Mouse (Mus musculus) mouse embryonic stem cell (cell line): Measurements from ENCODE around the gene Ube2g1.
"Not testable (repeated sequence)": the region's sequence is repeated elsewhere in the genome, so short reads cannot be mapped to it uniquely, and the experiment has no call there.

Experiments used
- in situ Hi-C, 2 experiments: fragments of 300-500 bp; cut with MboI; formaldehyde crosslinking; loops; 1 replicate in 1 of 2; 3 replicates in 1 of 2; pipeline ENCODE4 v1.14.3; 2019 to 2020; ENCODE audit warnings: low sequenced_read_pairs in 2 of 2, low pct_unique_long_range_greater_than_20kb in 1 of 2, mixed read lengths in 1 of 2; ENCODE audit not compliant: unreplicated experiment in 1 of 2

The Ube2g1 gene

DNA sequence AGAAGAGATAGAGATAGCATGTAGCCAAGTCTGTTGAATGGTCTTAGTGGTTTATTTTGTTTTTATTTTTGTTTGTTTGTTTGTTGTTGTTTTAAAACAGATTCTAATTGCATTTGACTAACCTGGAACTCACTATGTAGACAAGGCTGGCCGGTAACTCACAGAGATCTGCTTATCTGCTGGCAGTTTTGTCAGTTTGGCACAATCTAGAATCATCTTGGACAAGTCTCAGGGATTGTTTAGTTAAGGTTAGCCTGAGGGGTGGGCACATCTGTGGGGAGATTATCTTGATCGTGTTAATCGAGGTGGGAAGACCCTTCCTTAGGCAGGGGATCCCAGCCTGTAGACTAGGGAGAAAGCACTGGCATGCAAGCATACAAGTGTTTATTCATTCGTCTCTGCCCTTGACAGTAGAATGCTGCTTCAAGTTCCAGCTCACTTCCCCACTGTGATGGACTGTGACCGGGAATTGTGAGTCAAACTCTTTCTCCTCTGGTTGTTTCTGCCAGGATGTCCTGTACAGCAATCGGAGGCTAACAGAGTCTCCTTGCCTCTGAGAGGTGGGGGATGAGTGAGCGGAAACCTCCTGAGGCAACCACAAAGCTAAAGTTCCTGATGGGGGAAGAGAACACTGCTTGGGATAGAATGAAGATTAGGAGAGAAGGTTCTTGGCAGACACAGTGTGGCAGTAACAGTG is 19.4 kb upstream of the Ube2g1 start:
- in situ Hi-C loops, result no loop called here

- in situ Hi-C loops, result no loop called here
These were observed 11.9 kb upstream of the Ube2g1 start for GRCm38 (mm10) chr11:72595010-72595737.

GRCm38 (mm10) chr11:72597780-72598179 is 9.3 kb upstream of the Ube2g1 start:
- in situ Hi-C loops, result no loop called here

DNA sequence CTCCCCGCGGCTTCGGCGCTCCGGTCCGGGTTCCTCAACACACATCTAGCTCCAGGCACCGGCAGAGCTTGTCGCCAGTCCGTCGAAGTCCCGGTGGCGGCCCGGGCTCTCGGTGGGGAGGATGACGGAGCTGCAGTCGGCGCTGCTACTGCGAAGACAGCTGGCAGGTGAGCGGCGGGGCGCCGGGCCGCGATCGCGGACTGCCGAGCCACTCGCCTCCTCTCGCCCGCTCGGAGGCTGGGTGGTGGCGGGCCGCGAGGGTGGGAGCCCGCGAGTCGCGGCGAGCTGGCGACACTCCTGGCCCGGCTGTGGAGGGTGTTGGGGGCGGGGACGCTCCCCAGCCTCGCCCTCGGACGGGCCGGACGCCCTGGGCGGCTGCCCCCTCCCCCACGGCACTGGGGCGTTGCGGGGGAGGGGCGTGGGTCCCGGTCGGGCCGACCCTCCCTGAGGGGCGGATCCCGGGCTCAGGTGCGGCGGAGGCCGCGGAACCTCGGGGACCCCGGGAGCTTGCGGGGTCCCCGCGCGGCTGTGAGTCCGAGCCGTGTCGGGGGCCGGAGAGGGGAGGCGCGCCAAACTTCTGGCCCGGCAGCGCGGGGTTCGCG is 487 bp downstream of the Ube2g1 start:
- in situ Hi-C loops, result no loop called here

DNA sequence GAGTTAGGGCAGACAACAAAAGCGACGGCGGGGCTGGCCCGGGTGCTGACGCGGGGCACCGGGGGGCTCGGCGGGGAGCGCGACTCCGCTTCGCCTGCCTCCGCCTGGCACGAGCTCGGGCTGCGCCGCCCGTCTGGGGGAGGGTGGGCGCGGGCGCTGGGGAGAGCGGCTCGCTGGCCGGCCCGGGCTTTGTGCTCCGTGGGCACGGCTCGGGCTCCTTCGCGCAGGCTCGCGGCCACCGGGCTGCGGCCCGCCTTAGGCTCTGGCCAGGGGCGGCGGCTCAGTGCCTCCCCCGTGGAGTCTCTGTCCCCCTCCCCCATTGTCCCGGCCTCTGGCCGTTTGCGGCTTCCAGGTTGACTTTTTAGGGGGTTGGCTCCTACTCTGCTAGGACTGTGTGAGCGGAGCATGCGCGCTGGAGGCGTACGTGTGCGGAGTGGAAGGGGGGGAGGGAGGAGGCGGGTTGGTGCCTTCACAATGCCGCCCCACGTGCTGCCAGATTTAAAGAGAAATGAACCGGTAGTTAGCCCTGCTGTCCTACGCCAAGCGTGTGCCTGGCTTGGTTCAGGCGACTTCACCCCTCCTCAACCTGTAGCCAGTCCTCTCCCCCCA is 1.1 kb downstream of the Ube2g1 start:
- in situ Hi-C loops, result no loop called here

GRCm38 (mm10) chr11:72609242-72609641 is 2.2 kb downstream of the Ube2g1 start:
- in situ Hi-C loops, result no loop called here

DNA sequence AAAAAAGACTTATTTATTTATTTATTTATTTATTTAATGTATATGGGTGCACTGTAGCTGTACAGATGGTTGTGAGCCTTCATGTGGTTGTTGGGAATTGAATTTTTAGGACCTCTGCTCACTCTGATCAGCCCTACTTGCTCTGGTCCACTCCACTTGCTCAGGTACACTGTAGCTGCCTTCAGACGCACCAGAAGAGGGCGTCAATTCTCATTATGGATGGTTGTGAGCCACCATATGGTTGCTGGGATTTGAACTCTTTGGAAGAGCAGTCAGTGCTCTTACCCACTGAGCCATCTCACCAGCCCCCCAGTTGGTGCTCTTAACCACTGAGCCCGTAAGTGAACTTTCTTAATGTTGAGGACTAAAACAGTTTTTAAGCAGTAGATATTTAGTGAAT is 7.3 kb downstream of the Ube2g1 start:
- in situ Hi-C loops, result not testable (repeated sequence)

DNA sequence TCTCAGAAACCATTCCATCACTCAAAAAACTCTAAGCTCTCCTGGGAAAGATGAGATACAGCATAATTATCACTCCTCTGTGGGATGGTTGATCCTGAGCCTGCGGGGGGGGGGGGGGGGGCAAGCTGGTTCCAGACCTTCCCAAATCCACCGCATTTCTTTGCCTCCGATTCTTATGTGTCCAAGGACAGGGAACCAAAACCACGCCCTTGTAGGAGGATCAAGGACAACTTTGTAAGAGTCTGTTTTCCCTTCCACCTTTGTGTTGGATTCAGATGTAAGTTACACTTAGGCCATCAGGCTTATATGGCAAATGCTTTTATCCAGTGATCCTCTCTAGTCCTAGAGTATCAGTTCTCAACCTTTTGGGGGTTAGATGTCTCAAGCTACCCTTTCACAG is 8.8 kb downstream of the Ube2g1 start:
- in situ Hi-C loops, result no loop called here

GRCm38 (mm10) chr11:72618476-72618875 is 11.4 kb downstream of the Ube2g1 start:
- in situ Hi-C loops, result no loop called here

DNA sequence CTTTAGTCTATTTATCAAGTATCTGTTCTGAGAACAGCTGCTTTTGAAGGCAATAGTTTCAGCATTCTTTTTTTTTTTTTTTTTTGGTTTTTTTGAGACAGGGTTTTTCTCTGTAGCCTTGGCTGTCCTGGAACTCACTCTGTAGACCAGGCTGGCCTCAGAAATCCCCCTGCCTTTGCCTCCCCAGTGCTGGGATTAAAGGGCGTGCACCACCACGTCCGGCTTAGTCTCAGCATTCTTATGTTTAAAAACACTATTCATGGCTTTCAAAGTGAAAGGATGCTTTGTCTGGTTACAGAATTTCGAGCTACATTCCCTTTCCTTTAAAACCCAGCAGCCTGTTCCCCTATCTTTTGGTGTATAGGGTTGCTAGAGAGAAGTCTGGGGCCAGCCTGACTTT is 35.6 kb downstream of the Ube2g1 start:
- in situ Hi-C loops, result no loop called here

- in situ Hi-C loops, result no loop called here
These were observed 38.3 kb downstream of the Ube2g1 start for GRCm38 (mm10) chr11:72645386-72645785.

DNA sequence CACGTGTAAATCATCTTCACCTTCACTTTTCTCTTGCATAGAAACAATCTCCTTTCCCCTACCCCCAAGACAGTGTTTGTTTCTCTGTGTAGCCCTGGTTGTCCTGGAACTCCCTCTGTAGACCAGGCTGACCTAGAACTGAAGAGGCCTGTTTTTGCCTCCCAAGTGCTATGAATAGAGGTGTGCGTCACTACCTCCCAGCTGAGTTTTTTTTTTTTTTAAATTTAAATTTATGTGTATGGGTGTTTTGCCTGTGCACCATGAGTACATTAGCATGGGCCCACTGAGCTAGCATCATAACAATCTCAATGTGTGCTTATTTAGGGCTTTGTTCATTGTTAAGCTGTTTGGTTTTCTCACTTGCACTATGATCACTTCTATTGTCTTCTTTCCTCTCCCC is 43.3 kb downstream of the Ube2g1 start:
- in situ Hi-C loops, result no loop called here

DNA sequence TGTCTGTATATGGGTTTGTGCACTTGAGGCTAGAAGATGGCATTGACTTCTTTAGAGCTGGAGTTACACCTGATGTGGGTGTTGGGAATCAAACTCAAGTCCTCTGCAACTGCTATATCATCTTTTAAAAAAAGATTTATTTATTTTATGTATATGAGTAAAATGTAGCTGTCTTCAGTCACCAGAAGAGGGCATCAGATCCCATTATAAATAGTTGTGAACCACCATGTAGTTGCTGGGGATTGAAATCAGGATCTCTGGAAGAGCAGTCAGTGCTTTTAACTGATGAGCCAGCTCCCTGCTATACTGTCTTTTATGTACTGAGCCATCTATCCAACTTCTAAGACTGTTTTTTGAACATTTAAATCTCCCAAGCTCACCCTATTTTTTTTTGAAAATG is 52.8 kb downstream of the Ube2g1 start:
- in situ Hi-C loops, result no loop called here

GRCm38 (mm10) chr11:72660359-72660758 is 53.3 kb downstream of the Ube2g1 start:
- in situ Hi-C loops, result no loop called here

DNA sequence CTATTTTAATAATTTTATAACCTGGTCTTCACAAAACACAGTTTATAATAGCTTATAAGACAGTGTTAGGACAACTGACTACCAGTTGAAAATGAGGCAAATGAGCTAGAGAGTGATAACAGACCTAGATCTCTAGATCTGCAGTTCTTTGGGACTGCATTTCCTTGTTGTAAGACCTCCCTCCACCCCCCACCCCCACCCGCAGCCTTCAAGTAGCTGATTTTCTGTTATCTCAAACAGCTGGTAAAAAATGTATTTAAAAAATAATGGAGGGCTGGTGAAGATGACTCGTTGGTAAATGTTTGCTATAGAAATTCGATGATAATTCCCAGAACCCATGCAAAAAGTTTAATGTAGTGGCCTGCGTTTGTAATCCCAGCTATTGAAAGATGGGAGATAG is 57.6 kb downstream of the Ube2g1 start:
- in situ Hi-C loops, result no loop called here

DNA sequence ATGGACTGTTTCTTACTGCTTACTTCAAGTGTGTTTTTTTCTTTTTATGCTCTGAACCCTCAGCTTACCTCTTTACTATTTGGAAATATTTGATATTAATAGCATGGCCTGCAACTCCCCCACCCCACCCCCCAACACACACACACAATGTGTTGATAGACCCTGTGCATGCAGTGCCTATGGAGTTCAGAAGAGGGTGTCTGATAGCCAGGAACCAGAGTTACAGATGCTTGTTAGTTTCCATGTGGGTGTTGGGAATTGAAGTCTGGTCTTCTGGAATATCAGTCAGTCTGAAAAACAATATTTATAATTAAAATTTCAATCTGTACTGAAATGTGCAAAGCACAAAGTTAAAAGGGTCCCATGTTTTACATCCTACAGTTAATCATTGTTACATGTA is 63.6 kb downstream of the Ube2g1 start:
- in situ Hi-C loops, result no loop called here

DNA sequence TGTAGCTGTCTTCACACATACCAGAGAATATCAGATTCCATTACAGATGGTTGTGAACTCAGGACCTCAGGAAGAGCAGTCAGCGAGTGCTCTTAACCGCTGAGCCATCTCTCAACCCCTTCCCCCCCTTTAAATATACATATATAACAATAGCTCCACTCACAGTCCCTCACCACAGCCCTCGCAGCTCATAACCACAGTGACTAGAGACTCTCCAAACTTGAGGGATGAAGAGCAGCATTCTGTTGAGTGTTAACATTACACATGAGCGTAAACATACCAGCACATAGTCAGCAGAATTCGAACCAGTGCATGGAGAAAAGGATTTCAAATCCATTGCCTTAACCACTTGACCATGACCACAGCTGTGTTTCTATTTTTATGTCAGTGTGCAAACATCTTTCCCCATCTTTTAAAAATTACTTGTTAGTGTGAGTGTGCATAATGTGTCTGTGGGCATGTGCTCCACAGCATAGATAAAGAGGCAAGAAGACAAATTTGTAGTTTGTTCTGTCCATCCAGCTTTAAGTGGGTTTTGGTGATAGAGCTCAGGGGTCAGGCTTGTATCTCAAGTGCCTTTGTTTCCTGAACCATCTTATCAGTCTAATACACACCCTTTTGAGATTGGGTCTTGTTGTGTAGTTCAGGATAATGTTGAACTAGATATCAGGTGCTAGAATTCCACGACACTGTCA is 64.4 kb downstream of the Ube2g1 start:
- in situ Hi-C loops, result no loop called here

GRCm38 (mm10) chr11:72672438-72672837 is 65.4 kb downstream of the Ube2g1 start:
- in situ Hi-C loops, result no loop called here

GRCm38 (mm10) chr11:72675280-72675679 is 68.2 kb downstream of the Ube2g1 start:
- in situ Hi-C loops, result no loop called here
